Mouse (Mus musculus) MEL (cell line): ENCODE results near the gene Myof.

Experiments
- CTCF ChIP-seq, 3 experiments: IDR thresholded peaks in 2 of 3; conservative IDR thresholded peaks in 1 of 3; 2 replicates each; pipeline ENCODE4 v1.5.1; 2011 to 2012; ENCODE audit warnings: low read length in 3 of 3, low read depth in 2 of 3, mild to moderate bottlenecking in 2 of 3, improper control_type of control experiment in 1 of 3, inconsistent platforms in 1 of 3, mixed read lengths in 1 of 3, moderate library complexity in 1 of 3; ENCODE audit not compliant: control insufficient read depth in 1 of 3, insufficient read depth in 1 of 3, poor library complexity in 1 of 3, severe bottlenecking in 1 of 3
- EP300 ChIP-seq, 2 experiments: IDR thresholded peaks; 2 replicates each; pipeline ENCODE4 v1.6.1; 2011; ENCODE audit warnings: improper control_type of control experiment in 2 of 2, low read length in 2 of 2, low read depth in 1 of 2, mild to moderate bottlenecking in 1 of 2
- KAT2A ChIP-seq: conservative IDR thresholded peaks from 2 replicates; pipeline ENCODE4 v1.6.1; 2012; ENCODE audit warnings: low read depth, low read length, improper control_type of control experiment, inconsistent platforms
- MAZ ChIP-seq: IDR thresholded peaks from 2 replicates; pipeline ENCODE4 v1.6.1; 2012; ENCODE audit warnings: low read depth, mild to moderate bottlenecking, inconsistent platforms, low read length, improper control_type of control experiment
- MXI1 ChIP-seq: IDR thresholded peaks from 2 replicates; pipeline ENCODE4 v1.6.1; 2011; ENCODE audit warnings: mild to moderate bottlenecking, low read depth, low read length, improper control_type of control experiment
- NELFE ChIP-seq: IDR thresholded peaks from 2 replicates; pipeline ENCODE4 v1.6.1; 2011; ENCODE audit warnings: low read depth, low read length, improper control_type of control experiment
- NRF1 ChIP-seq: IDR thresholded peaks from 2 replicates; pipeline ENCODE4 v1.6.1; 2014; ENCODE audit warnings: low read depth, mild to moderate bottlenecking, inconsistent platforms, low read length, improper control_type of control experiment, moderate library complexity; ENCODE audit not compliant: poor library complexity, insufficient read depth, severe bottlenecking
- TAL1 ChIP-seq: IDR thresholded peaks from 2 replicates; pipeline ENCODE4 v1.6.1; 2012; ENCODE audit warnings: mild to moderate bottlenecking, inconsistent platforms, low read length, moderate library complexity, mixed read lengths
- ZKSCAN1 ChIP-seq: IDR thresholded peaks from 2 replicates; pipeline ENCODE4 v1.6.1; 2012; ENCODE audit warnings: low read depth, mild to moderate bottlenecking, inconsistent platforms, low read length, improper control_type of control experiment, moderate library complexity

- TF ChIP-seq CTCF (IDR thresholded peaks at IDR 0.05 in 2 of 3, conservative IDR thresholded peaks at IDR 0.05 in 1 of 3; ENCODE audit: control insufficient read depth in 1 of 3, insufficient read depth in 1 of 3, low read depth in 2 of 3, low read length in 3 of 3, poor library complexity in 1 of 3, severe bottlenecking in 1 of 3) (no peak), TAL1 (no peak), NRF1 (no peak), MAZ (no peak), MXI1 (no peak), NELFE (no peak), KAT2A (no peak), EP300 (IDR thresholded peaks at IDR 0.05; ENCODE audit: low read depth in 1 of 2, low read length in 2 of 2) (no peak), ZKSCAN1 (no peak)
Observed at GRCm38 (mm10) chr19:37999941-38000340, 43.4 kb downstream of the Myof start.
